In the genomic region with DNA sequence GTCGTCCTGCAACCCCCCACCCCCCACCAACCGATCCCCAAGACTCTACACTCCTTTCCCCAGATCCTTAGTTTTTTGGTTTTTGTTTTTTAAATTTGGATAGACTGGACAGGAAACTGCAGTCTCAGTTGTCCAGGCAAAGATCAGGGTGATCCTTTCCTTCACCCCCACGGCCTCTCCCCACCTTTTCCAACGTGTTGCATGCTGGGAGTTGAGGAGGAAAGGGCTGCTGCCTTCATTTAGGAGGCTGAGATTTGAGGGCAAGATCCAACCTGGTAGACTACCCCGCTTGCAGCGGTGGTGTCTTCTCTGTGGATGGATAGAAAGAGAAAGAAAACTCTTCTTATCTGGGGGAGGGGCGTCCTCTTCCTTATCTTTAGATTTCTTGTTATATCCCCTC, we compare ENCODE assay signal across 14 mouse cellular contexts. TPM values are rescaled to one million over a fixed set of nuclear protein-coding genes. Genes with fewer than 3 reads are reported as not detected.
DNase-seq lines count a peak whose midpoint lies in the region; ATAC-seq lines count a peak whose summit lies in the region.
"Had no signal": no experiment of that assay in that cellular context is flagged by ENCODE, and none has a peak within 500 bp of the region (broad histone marks: within the 10 kb centered on the region; RNA-seq: fewer than 3 reads in every experiment).

No protein-coding gene starts in this region.

- peak overlapping the region; percentile 83 for H3K4me2 ChIP-seq in forebrain, embryonic 16.5 days (ENCODE audit: low read length)
- peak overlapping the region; percentile 92 for H3K4me2 ChIP-seq in midbrain, embryonic 14.5 days (ENCODE audit: low read length)

- peak; percentile 64 for DNase-seq in brain, adult 2 months (ENCODE audit: low read depth, low spot score)
- DNase-seq in cerebellum, adult 9-11 months: peak; percentile 61
- DNase-seq in midbrain, embryonic 14.5 days: peak; percentile 59
- DNase-seq in adrenal gland, postnatal 25 days: no peak
- DNase-seq in gastrocnemius, postnatal 14 days: no peak
- DNase-seq in heart, adult 18-20 months: no peak

- peak overlapping the region; percentile 88 for H3K4me3 ChIP-seq in forebrain, embryonic 16.5 days (replicated peaks; ENCODE audit: low read length)
- peak overlapping the region; percentile 94 for H3K4me3 ChIP-seq in midbrain, embryonic 14.5 days (replicated peaks; ENCODE audit: low read depth, low read length)
- H3K4me3 ChIP-seq: erythroblast, embryonic 14.5 days had no signal

- WGBS in forebrain, embryonic 16.5 days: 2% methylated on average over 7 of the region's 7 CpGs
- WGBS in midbrain, embryonic 14.5 days: under 1% methylated on average over 7 of the region's 7 CpGs

- H3K27ac ChIP-seq in forebrain, embryonic 16.5 days (ENCODE audit: low read length): no peak overlapping the region
- H3K27ac ChIP-seq in midbrain, embryonic 14.5 days (replicated peaks; ENCODE audit: low read depth, low read length): no peak overlapping the region; the same call in 1 of the 2 replicates
- H3K27ac ChIP-seq: kidney, postnatal 0 days had no signal

- H3K9me3 ChIP-seq in forebrain, embryonic 16.5 days (ENCODE audit: control insufficient read depth, low read length): no peaks in the 10 kb centered on the region
- no peaks in the 10 kb centered on the region for H3K9me3 ChIP-seq in midbrain, embryonic 14.5 days (ENCODE audit: control insufficient read depth, low read length)
- H3K9me3 ChIP-seq: heart, embryonic 12.5 days had no signal

- no peak for ATAC-seq in forebrain, embryonic 16.5 days
- ATAC-seq in midbrain, embryonic 14.5 days (ENCODE audit: low FRiP score, low TSS enrichment): no peak
- ATAC-seq in activated CD4-positive, CD25-positive, alpha-beta regulatory T cell, adult 4 months: no peak

- H3K9ac ChIP-seq in forebrain, embryonic 16.5 days (replicated peaks; ENCODE audit: low read depth, low read length): no peak overlapping the region; the same call in 1 of the 2 replicates
- peak overlapping the region; percentile 96 for H3K9ac ChIP-seq in midbrain, embryonic 14.5 days (replicated peaks; ENCODE audit: low read length)
- H3K9ac ChIP-seq: heart, embryonic 12.5 days had no signal

- peaks cover 39% of the 10 kb centered on the region for H3K27me3 ChIP-seq in forebrain, embryonic 16.5 days (replicated peaks; ENCODE audit: control insufficient read depth, insufficient read depth, low read length)
- no peaks in the 10 kb centered on the region for H3K27me3 ChIP-seq in midbrain, embryonic 14.5 days (ENCODE audit: control insufficient read depth, insufficient read depth, low read length)

- no peaks in the 10 kb centered on the region for H3K36me3 ChIP-seq in forebrain, embryonic 16.5 days (ENCODE audit: control insufficient read depth, insufficient read depth)
- H3K36me3 ChIP-seq in midbrain, embryonic 14.5 days (ENCODE audit: control insufficient read depth, insufficient read depth, low read length): no peaks in the 10 kb centered on the region
- H3K36me3 ChIP-seq: heart, embryonic 12.5 days had no signal

- intact Hi-C loops in gastrocnemius, postnatal 14 days (cut with DNase I; ENCODE audit: low total_unique reads): no loop called here

- peaks cover 49% of the 10 kb centered on the region for H3K4me1 ChIP-seq in forebrain, embryonic 16.5 days (replicated peaks; ENCODE audit: control insufficient read depth, insufficient read depth, low read length)
- peaks cover 43% of the 10 kb centered on the region for H3K4me1 ChIP-seq in midbrain, embryonic 14.5 days (ENCODE audit: control insufficient read depth, insufficient read depth, low read length)

RNA-seq across cellular contexts. Expression of a gene that starts 2.1 kb away (rescaled TPM):
- polyA plus RNA-seq in forebrain, embryonic 16.5 days (2015; fragmentation: Nextera tagmentation; extraction: Ambion mirVana): 2.2 and 2.8 TPM in 2 replicates
- polyA plus RNA-seq in midbrain, embryonic 14.5 days (2014; fragmentation: Nextera tagmentation; extraction: Ambion mirVana): 16.5 and 29.9 TPM in 2 replicates
- 4.3 and 5.1 TPM in 2 replicates for total RNA-seq in adrenal gland, postnatal 25 days (2021)
- under 1 TPM in 1 of 2 experiments, not detected in 1; 0.06 TPM for total RNA-seq in gastrocnemius, postnatal 14 days (2021)
- not detected for total RNA-seq in heart, adult 18-20 months (2021)
- polyA plus RNA-seq in activated CD4-positive, CD25-positive, alpha-beta regulatory T cell, adult 4 months (2017; shearing (Covaris generic)): not detected
- total RNA-seq: neutrophil, adult 5-6 weeks had no signal
- polyA plus RNA-seq: erythroblast, embryonic 14.5 days; heart, embryonic 12.5 days; kidney, postnatal 0 days; limb, embryonic 11.5 days; lung, embryonic 16.5 days had no signal

RNA-seq across cellular contexts. Expression of a gene that starts 28.4 kb away (rescaled TPM):
- polyA plus RNA-seq in forebrain, embryonic 16.5 days (2015; fragmentation: Nextera tagmentation; extraction: Ambion mirVana): not detected in 2 replicates
- 3.0 and 3.3 TPM in 2 replicates for polyA plus RNA-seq in midbrain, embryonic 14.5 days (2014; fragmentation: Nextera tagmentation; extraction: Ambion mirVana)
- total RNA-seq in adrenal gland, postnatal 25 days (2021): 1.7 and 1.8 TPM in 2 replicates
- not detected for total RNA-seq in gastrocnemius, postnatal 14 days (2021)
- not detected for total RNA-seq in heart, adult 18-20 months (2021)
- not detected for polyA plus RNA-seq in activated CD4-positive, CD25-positive, alpha-beta regulatory T cell, adult 4 months (2017; shearing (Covaris generic))
- total RNA-seq: neutrophil, adult 5-6 weeks had no signal
- polyA plus RNA-seq: erythroblast, embryonic 14.5 days; limb, embryonic 11.5 days; lung, embryonic 16.5 days had no signal

RNA-seq across cellular contexts. Expression of a gene that starts 36.2 kb away (rescaled TPM):
- polyA plus RNA-seq in forebrain, embryonic 16.5 days (2015; fragmentation: Nextera tagmentation; extraction: Ambion mirVana): not detected in 2 replicates
- polyA plus RNA-seq in midbrain, embryonic 14.5 days (2014; fragmentation: Nextera tagmentation; extraction: Ambion mirVana): 0.77 TPM in 1 of 2 replicates, not detected in the other
- total RNA-seq in adrenal gland, postnatal 25 days (2021): 2.2 TPM in 1 of 2 replicates, not detected in the other
- total RNA-seq in gastrocnemius, postnatal 14 days (2021): not detected
- not detected for total RNA-seq in heart, adult 18-20 months (2021)
- polyA plus RNA-seq in activated CD4-positive, CD25-positive, alpha-beta regulatory T cell, adult 4 months (2017; shearing (Covaris generic)): not detected
- total RNA-seq: neutrophil, adult 5-6 weeks had no signal
- polyA plus RNA-seq: erythroblast, embryonic 14.5 days; heart, embryonic 12.5 days; kidney, postnatal 0 days; limb, embryonic 11.5 days; lung, embryonic 16.5 days had no signal

Comparison
In these comparisons a context has a peak if more than half of its experiments do, and no peak if none do; other contexts are left out.
1. DNase-seq: peak in brain, adult 2 months (single experiment), cerebellum, adult 9-11 months (single experiment) and midbrain, embryonic 14.5 days (single experiment); none in adrenal gland, postnatal 25 days (single experiment), gastrocnemius, postnatal 14 days (single experiment) and heart, adult 18-20 months (0 of 2).